Comparison of ENCODE assay signal across 7 mouse cellular contexts in the genomic region with DNA sequence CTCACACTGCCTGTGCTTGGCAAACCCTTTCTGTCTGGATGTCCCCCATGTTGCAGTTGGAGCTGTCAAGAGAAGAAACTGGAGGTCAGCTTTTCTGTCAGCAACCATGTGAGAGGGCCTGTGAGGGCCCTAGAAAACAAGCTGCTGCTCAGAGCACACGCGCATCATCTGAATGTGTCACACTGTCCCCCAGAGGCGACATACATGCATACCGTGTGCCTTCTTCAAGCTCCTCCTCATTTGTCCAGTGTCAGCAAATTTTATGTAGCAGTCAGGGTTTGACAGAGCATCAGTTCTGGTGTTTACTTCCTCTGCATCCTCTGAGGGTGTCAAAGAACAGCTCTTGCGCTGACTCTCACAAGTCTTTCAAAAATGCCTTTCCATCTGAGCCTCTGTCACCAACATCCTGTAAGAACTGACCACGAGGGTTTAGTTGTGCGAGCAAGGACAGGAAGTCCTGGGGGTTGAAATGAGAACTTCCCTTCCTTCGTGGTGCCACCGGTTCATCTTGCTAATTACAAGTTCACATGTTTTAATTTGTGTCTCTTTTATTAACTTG.
"Had no signal": no experiment of that assay in that cellular context is flagged by ENCODE, and none has a peak within 500 bp of the region (broad histone marks: within the 10 kb centered on the region; RNA-seq: fewer than 3 reads in every experiment).

No protein-coding gene starts in this region.

- DNase-seq: kidney, adult 18-20 months; kidney, postnatal 10 days; kidney, postnatal 4 days; right cerebral cortex, postnatal 4 days; spleen, adult 18-20 months; thymus, adult 18-20 months; thymus, postnatal 14 days had no signal
